Mouse (Mus musculus) heart, postnatal 0 days (tissue): ENCODE results near the gene Synm.

Source experiments
- CTCF ChIP-seq: IDR thresholded peaks from 2 replicates; pipeline ENCODE4 v1.5.1; 2016; ENCODE audit warnings: antibody characterized with exemption, control low read depth, low read depth
- EP300 ChIP-seq: IDR thresholded peaks from 2 replicates; pipeline ENCODE4 v1.6.1; 2016; ENCODE audit warnings: antibody characterized with exemption, low read depth

- TF ChIP-seq CTCF (peak; percentile 96), EP300 (no peak)
Measured at GRCm38 (mm10) chr7:67759629-67759995, at the start of gene Synm.
